Mouse (Mus musculus) gastrocnemius, postnatal 36 days (tissue): ENCODE results near the gene Gstp2. TPM values are rescaled to one million over a fixed set of nuclear protein-coding genes. Genes with fewer than 3 reads are reported as not detected.
"Not testable (repeated sequence)": the region's sequence is repeated elsewhere in the genome, so short reads cannot be mapped to it uniquely, and the experiment has no call there.

Source experiments
- DNase-seq, 2 experiments: peaks; one replicate each; pipeline ENCODE4 v3.0.0; 2022
- intact Hi-C: fragments of 180-260 bp; cut with DNase I; formaldehyde crosslinking; loops from one replicate; pipeline ENCODE4 v1.15.1; 2025
- total RNA-seq, 2 experiments: library from RNA; stranded (reverse); gene quantifications; 2 replicates each; pipeline ENCODE4 v1.2.3; 2021

Gstp2 gene
- total RNA-seq, 2 experiments from 2014 or later = 148 to 162 TPM

GRCm38 (mm10) chr19:4052516-4053030 lies 6.8 kb upstream of the Gstp2 start:
- intact Hi-C loops = loop anchor here (2.0 kb wide), 1 partner anchor 174 kb away; no protein-coding TSS in a partner anchor
- no peak for DNase-seq

- intact Hi-C loops = loop anchor here (2.0 kb wide), 1 partner anchor 175 kb away; no protein-coding TSS in a partner anchor
- peak; percentile 54 to 61 for DNase-seq
These were observed 6.1 kb upstream of the Gstp2 start for GRCm38 (mm10) chr19:4051741-4052515.

GRCm38 (mm10) chr19:4051016-4051415 lies 5.2 kb upstream of the Gstp2 start:
- intact Hi-C loops = no loop called here
- no peak for DNase-seq

GRCm38 (mm10) chr19:4049069-4049468 lies 3.2 kb upstream of the Gstp2 start:
- intact Hi-C loops, DNase-seq: not testable (repeated sequence)

- intact Hi-C loops = loop anchor here (1.0 kb wide), 1 partner anchor 28 kb away; no protein-coding TSS in a partner anchor
- DNase-seq = peak; percentile 66 to 73
These were observed 2.0 kb upstream of the Gstp2 start for GRCm38 (mm10) chr19:4047859-4048258.

GRCm38 (mm10) chr19:4046866-4047254 lies 1.0 kb upstream of the Gstp2 start:
- intact Hi-C loops = loop anchor here (1.0 kb wide), 1 partner anchor 27 kb away; no protein-coding TSS in a partner anchor
- DNase-seq = no peak

- DNase-seq, intact Hi-C loops: not testable (repeated sequence)
These were observed 1.7 kb downstream of the Gstp2 start for GRCm38 (mm10) chr19:4044109-4044508.

GRCm38 (mm10) chr19:4042124-4042523 lies 3.7 kb downstream of the Gstp2 start:
- intact Hi-C loops = no loop called here

GRCm38 (mm10) chr19:4041500-4041899 lies 4.3 kb downstream of the Gstp2 start:
- DNase-seq, intact Hi-C loops: not testable (repeated sequence)

More at GRCm38 (mm10) chr19:4042124-4042523, 3.7 kb downstream of the Gstp2 start:
- DNase-seq = peak; percentile 43 to 50

GRCm38 (mm10) chr19:4040941-4041340 lies 4.9 kb downstream of the Gstp2 start:
- intact Hi-C loops, DNase-seq: not testable (repeated sequence)

- intact Hi-C loops = no loop called here
These were observed 8.0 kb downstream of the Gstp2 start, which contains the start of gene Gstp1 for GRCm38 (mm10) chr19:4037788-4038232. Gene Gstp1, minus strand, starts transcription at chr19:4037985.

GRCm38 (mm10) chr19:4037154-4037787 lies 8.6 kb downstream of the Gstp2 start:
- intact Hi-C loops, DNase-seq: not testable (repeated sequence)

More at GRCm38 (mm10) chr19:4037788-4038232, 8.0 kb downstream of the Gstp2 start, which contains the start of gene Gstp1:
- peak; percentile 87 to 89 for DNase-seq

- DNase-seq = no peak
- intact Hi-C loops = no loop called here
These were observed 9.3 kb downstream of the Gstp2 start for GRCm38 (mm10) chr19:4036327-4037045.

- DNase-seq = no peak
- intact Hi-C loops = no loop called here
These were observed 12.1 kb downstream of the Gstp2 start for GRCm38 (mm10) chr19:4033742-4034141.

GRCm38 (mm10) chr19:4033298-4033697 lies 12.5 kb downstream of the Gstp2 start:
- intact Hi-C loops = no loop called here
- no peak for DNase-seq

GRCm38 (mm10) chr19:4032668-4033067 lies 13.2 kb downstream of the Gstp2 start:
- intact Hi-C loops = no loop called here
- DNase-seq = no peak

- DNase-seq = no peak
- intact Hi-C loops = no loop called here
These were observed 18.2 kb downstream of the Gstp2 start for GRCm38 (mm10) chr19:4027576-4027975.

GRCm38 (mm10) chr19:4023185-4023584 lies 22.6 kb downstream of the Gstp2 start:
- no peak for DNase-seq
- intact Hi-C loops = no loop called here

- peak; percentile 64 to 81 for DNase-seq
- intact Hi-C loops = loop anchor here (10.0 kb wide), 1 partner anchor 206 kb away; no protein-coding TSS in a partner anchor
These were observed 26.9 kb downstream of the Gstp2 start for GRCm38 (mm10) chr19:4018743-4019583.
